Mouse (Mus musculus): ENCODE data around the gene Gm3043.
"Not testable (repeated sequence)": the region's sequence is repeated elsewhere in the genome, so short reads cannot be mapped to it uniquely, and the experiment has no call there.

Gene Gm3043

DNA sequence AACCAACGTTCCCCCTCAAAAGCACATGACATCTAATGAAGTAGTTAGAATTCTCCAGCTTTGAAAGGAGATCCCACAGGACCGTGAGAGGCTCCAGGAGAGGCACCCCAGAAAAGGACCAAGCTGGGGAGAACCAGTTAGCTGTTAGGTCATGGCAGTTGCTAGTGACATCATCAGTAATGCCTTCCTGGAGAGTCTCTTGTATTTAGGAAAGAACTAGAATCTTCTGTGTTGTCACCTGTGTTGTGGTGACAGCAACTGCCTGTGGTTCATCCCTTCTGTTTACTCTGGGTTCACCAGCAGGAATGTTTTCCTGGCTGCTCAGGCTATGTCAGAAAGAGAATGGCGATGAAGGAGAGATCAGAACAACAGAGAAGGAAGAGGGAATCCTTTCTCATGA is at the start of gene Gm3043:
Gm3043 (plus strand) TSS at position 301 of the 400 bp plus-strand sequence.
- DNase-seq, result not testable (repeated sequence)

DNA sequence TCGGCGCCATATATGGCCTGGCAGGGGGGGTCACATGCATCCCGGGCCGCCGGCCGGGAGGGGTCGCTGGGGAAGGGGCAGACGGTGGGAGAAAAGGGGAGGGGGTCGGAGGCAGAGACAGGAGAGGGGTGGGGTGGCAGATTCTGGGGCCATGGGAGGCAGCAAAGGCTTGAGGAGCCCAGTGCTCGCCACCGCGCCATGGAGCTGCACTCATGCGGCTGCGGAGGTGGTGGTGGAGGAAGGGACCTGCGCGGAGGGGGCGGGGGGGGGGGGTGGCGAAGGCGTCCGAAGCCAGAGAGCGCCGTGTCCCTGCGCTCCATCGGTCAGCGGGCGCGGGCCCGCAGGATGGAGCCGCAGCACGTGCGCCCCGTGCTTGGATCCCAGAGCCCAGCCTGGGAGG is 36.9 kb upstream of the Gm3043 start, which contains the start of gene Gm3020:
Gm3020 (plus strand) TSS at position 301 of the 400 bp plus-strand sequence.
- not testable (repeated sequence) for DNase-seq

Measured in lung, postnatal 14 days (tissue).